Mouse (Mus musculus) small intestine, adult 2 months (tissue): Measurements from ENCODE around the gene Cacna1c. TPM values are rescaled to one million over a fixed set of nuclear protein-coding genes. Genes with fewer than 3 reads are reported as not detected.

ENCODE experiments used
- H3K27ac ChIP-seq: fragments of 200-500 bp; 2 replicates; pipeline ENCODE4 v1.5.1; 2012; ENCODE audit warnings: low read depth, low read length, control low read depth, inconsistent platforms; ENCODE audit not compliant: insufficient read depth
- H3K27me3 ChIP-seq: fragments of 200-500 bp; 2 replicates; pipeline ENCODE4 v1.6.1; 2012; ENCODE audit warnings: mild to moderate bottlenecking, moderate library complexity, low read length, inconsistent platforms; ENCODE audit not compliant: control insufficient read depth, insufficient read depth
- H3K36me3 ChIP-seq: fragments of 200-500 bp; 2 replicates; pipeline ENCODE4 v1.6.1; 2012; ENCODE audit warnings: mild to moderate bottlenecking, low read length, control low read depth, inconsistent platforms; ENCODE audit not compliant: control insufficient read depth, insufficient read depth
- H3K4me1 ChIP-seq: fragments of 200-500 bp; 2 replicates; pipeline ENCODE4 v1.6.1; 2012; ENCODE audit warnings: low read length, inconsistent platforms, mixed read lengths; ENCODE audit not compliant: control insufficient read depth, insufficient read depth, insufficient read length
- H3K4me3 ChIP-seq: fragments of 200-500 bp; 2 replicates; pipeline ENCODE4 v1.5.1; 2012; ENCODE audit warnings: low read depth, mild to moderate bottlenecking, control low read depth, inconsistent platforms, low read length, moderate library complexity
- CTCF ChIP-seq: fragments of 200-500 bp; IDR thresholded peaks from 2 replicates; pipeline ENCODE4 v1.5.1; 2012; ENCODE audit warnings: low read depth, mild to moderate bottlenecking, control low read depth, inconsistent platforms, low read length, moderate library complexity, mixed read lengths; ENCODE audit not compliant: insufficient replicate concordance, insufficient read length; ENCODE audit errors: extremely low read depth
- POLR2A ChIP-seq: fragments of 200-500 bp; IDR thresholded peaks from 2 replicates; pipeline ENCODE4 v1.6.1; 2012; ENCODE audit warnings: low read depth, mild to moderate bottlenecking, control low read depth, inconsistent platforms, low read length, moderate library complexity
- WGBS: fragments of 180-500 bp; shearing (Covaris S2); methylation state at CpG from one replicate; pipeline ENCODE4 v1.1.7; 2018; 5-methylcytosine and 5-hydroxymethylcytosine counted together
- polyA plus RNA-seq: library from polyadenylated mRNA; depleted of rRNA; stranded (reverse); fragments of >200 nt; gene quantifications from 2 replicates; pipeline ENCODE4 v1.2.3, GENCODE M21; 2012

Cacna1c gene
- polyA plus RNA-seq, 1 experiment: 2.6 TPM

- H3K4me1 ChIP-seq: no peaks in the 10 kb centered on the region
- H3K27ac ChIP-seq: no peak overlapping the region
- H3K4me3 ChIP-seq: no peak overlapping the region
- WGBS: 63% methylated on average over 3 of the region's 3 CpGs
- H3K36me3 ChIP-seq: no peaks in the 10 kb centered on the region
- TF ChIP-seq POLR2A (no peak), CTCF (no peak)
- H3K27me3 ChIP-seq: no peaks in the 10 kb centered on the region
These were observed 153.4 kb downstream of the Cacna1c start for GRCm38 (mm10) chr6:119042803-119043202.

DNA sequence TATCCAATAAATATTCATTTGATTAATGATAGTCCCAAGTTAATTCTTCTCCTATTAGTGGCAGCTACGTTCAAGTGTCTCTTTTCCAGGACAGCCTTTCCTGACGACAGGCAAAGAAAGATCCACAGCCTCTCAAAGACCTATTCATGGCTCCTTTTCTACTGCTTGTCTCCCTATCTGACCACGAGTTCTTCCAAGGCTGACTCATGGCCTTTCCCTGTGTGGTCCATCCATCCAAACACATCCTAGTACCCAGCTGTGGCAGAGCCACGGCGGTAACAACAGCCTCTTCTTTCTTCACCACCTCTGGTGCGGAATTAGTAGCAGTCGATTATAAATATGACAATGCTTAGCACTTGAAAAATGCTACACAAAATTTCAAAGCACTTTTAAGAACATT is 155.3 kb downstream of the Cacna1c start:
- no peaks in the 10 kb centered on the region for H3K27me3 ChIP-seq
- H3K27ac ChIP-seq: no peak overlapping the region
- no peaks in the 10 kb centered on the region for H3K36me3 ChIP-seq
- H3K4me3 ChIP-seq: no peak overlapping the region
- WGBS: 65% methylated on average over 7 of the region's 7 CpGs
- TF ChIP-seq POLR2A (no peak), CTCF (no peak)
- no peaks in the 10 kb centered on the region for H3K4me1 ChIP-seq

- no peak overlapping the region for H3K27ac ChIP-seq
- no peak overlapping the region for H3K4me3 ChIP-seq
- H3K36me3 ChIP-seq: no peaks in the 10 kb centered on the region
- H3K4me1 ChIP-seq: no peaks in the 10 kb centered on the region
- TF ChIP-seq CTCF (no peak), POLR2A (no peak)
- WGBS: 84% methylated on average over 7 of the region's 7 CpGs
- H3K27me3 ChIP-seq: no peaks in the 10 kb centered on the region
These were observed 156.4 kb downstream of the Cacna1c start for GRCm38 (mm10) chr6:119039815-119040214.

GRCm38 (mm10) chr6:119039293-119039692 is 156.9 kb downstream of the Cacna1c start:
- Histone ChIP-seq H3K4me3 (no peak overlapping the region), H3K4me1 (no peaks in the 10 kb centered on the region), H3K27me3 (no peaks in the 10 kb centered on the region), H3K27ac (no peak overlapping the region), H3K36me3 (no peaks in the 10 kb centered on the region)
- 82% methylated on average over 5 of the region's 5 CpGs for WGBS
- no peak for TF ChIP-seq POLR2A
- TF ChIP-seq CTCF: no peak

GRCm38 (mm10) chr6:119037815-119038214 is 158.4 kb downstream of the Cacna1c start:
- 66% methylated on average over 6 of the region's 6 CpGs for WGBS
- H3K4me1 ChIP-seq: no peaks in the 10 kb centered on the region
- no peaks in the 10 kb centered on the region for H3K27me3 ChIP-seq
- no peak overlapping the region for H3K4me3 ChIP-seq
- H3K36me3 ChIP-seq: no peaks in the 10 kb centered on the region
- 0 out of 2 replicates have a peak overlapping the region, but pooled peaks have one; percentile 1 for H3K27ac ChIP-seq
- no peak for TF ChIP-seq POLR2A
- TF ChIP-seq CTCF: no peak

DNA sequence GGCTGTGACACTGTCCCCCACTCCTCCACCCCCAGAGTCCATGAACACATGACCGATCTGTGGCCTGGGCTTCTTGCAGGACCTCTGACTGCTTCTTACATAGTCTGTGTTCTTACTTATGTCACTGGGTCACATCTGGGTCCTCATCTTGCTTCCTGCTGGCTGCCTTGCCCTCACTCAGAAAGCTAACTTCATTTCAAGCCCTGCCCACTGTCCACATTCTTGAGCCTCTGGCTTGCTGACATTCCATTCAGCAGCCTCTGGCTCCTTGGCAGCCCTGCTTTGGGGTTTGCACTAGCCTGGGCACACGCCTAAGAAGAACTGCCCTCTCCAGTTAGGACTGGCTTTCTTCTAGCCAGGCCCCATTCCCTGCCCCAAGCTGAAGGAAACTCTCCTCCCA is 159.2 kb downstream of the Cacna1c start:
- TF ChIP-seq POLR2A (no peak), CTCF (no peak)
- H3K36me3 ChIP-seq: no peaks in the 10 kb centered on the region
- H3K4me3 ChIP-seq: no peak overlapping the region
- H3K27me3 ChIP-seq: no peaks in the 10 kb centered on the region
- H3K4me1 ChIP-seq: no peaks in the 10 kb centered on the region
- no peak overlapping the region for H3K27ac ChIP-seq
- WGBS: 52% methylated on average over 2 of the region's 2 CpGs

GRCm38 (mm10) chr6:119035361-119035760 is 160.9 kb downstream of the Cacna1c start:
- Histone ChIP-seq H3K36me3 (no peaks in the 10 kb centered on the region), H3K27ac (no peak overlapping the region), H3K27me3 (no peaks in the 10 kb centered on the region), H3K4me3 (no peak overlapping the region), H3K4me1 (no peaks in the 10 kb centered on the region)
- no peak for TF ChIP-seq CTCF
- TF ChIP-seq POLR2A: no peak
- WGBS: 81% methylated on average over 6 of the region's 6 CpGs

- WGBS: 80% methylated on average over 2 of the region's 2 CpGs
- no peak for TF ChIP-seq POLR2A
- TF ChIP-seq CTCF: no peak
- Histone ChIP-seq H3K27ac (no peak overlapping the region), H3K27me3 (no peaks in the 10 kb centered on the region), H3K4me1 (no peaks in the 10 kb centered on the region), H3K4me3 (no peak overlapping the region), H3K36me3 (no peaks in the 10 kb centered on the region)
These were observed 161.3 kb downstream of the Cacna1c start for GRCm38 (mm10) chr6:119034947-119035346.

- WGBS: 87% methylated on average over 6 of the region's 6 CpGs
- H3K27me3 ChIP-seq: no peaks in the 10 kb centered on the region
- no peak overlapping the region for H3K27ac ChIP-seq
- H3K4me3 ChIP-seq: no peak overlapping the region
- no peaks in the 10 kb centered on the region for H3K36me3 ChIP-seq
- no peak for TF ChIP-seq POLR2A
- TF ChIP-seq CTCF: no peak
- no peaks in the 10 kb centered on the region for H3K4me1 ChIP-seq
These were observed 168.3 kb downstream of the Cacna1c start for GRCm38 (mm10) chr6:119027880-119028279.
